Mouse (Mus musculus): ENCODE measurements at regions not wholly inside any gene's neighbourhood (a gene's known extent, or its start where the extent isn't known, plus 50 kb on each side); places are given as distances from the start of the nearest gene placed in this dataset.

- no peak for DNase-seq (ENCODE audit: low spot score in 2 of 2)
Observed at GRCm38 (mm10) chr13:52702201-52702611, 119.2 kb downstream of the Syk start.

GRCm38 (mm10) chr13:52703401-52704164, 120.6 kb downstream of the Syk start:
- no peak for DNase-seq (ENCODE audit: low spot score in 2 of 2)

- no peak for DNase-seq (ENCODE audit: low spot score in 2 of 2)
Observed at GRCm38 (mm10) chr13:52704673-52705072, 121.7 kb downstream of the Syk start.

GRCm38 (mm10) chr13:52709580-52709979, 126.6 kb downstream of the Syk start:
- no peak for DNase-seq (ENCODE audit: low spot score in 2 of 2)

- peak; percentile 65 to 82 for DNase-seq (ENCODE audit: low spot score in 2 of 2)
Observed at GRCm38 (mm10) chr13:52711713-52712369, 128.9 kb downstream of the Syk start.

- DNase-seq (ENCODE audit: low spot score in 2 of 2): peak in 1 of 2 experiments; percentile 27
Observed at GRCm38 (mm10) chr13:52721463-52721862, 138.5 kb downstream of the Syk start.

GRCm38 (mm10) chr13:52722718-52723117, 139.7 kb downstream of the Syk start:
- no peak for DNase-seq (ENCODE audit: low spot score in 2 of 2)

GRCm38 (mm10) chr13:52726043-52726442, 143.1 kb downstream of the Syk start:
- DNase-seq (ENCODE audit: low spot score in 2 of 2): no peak

GRCm38 (mm10) chr13:52726525-52726924, 143.6 kb downstream of the Syk start:
- no peak for DNase-seq (ENCODE audit: low spot score in 2 of 2)

GRCm38 (mm10) chr13:52735453-52735933, 152.5 kb downstream of the Syk start:
- no peak for DNase-seq (ENCODE audit: low spot score in 2 of 2)

GRCm38 (mm10) chr13:52735934-52736523, 153.1 kb downstream of the Syk start:
- DNase-seq (ENCODE audit: low spot score in 2 of 2): no peak

- no peak for DNase-seq (ENCODE audit: low spot score in 2 of 2)
Observed at GRCm38 (mm10) chr13:52738095-52738660, 155.2 kb downstream of the Syk start.

- DNase-seq (ENCODE audit: low spot score in 2 of 2): no peak
Observed at GRCm38 (mm10) chr13:52741371-52741770, 158.4 kb downstream of the Syk start.

GRCm38 (mm10) chr13:52756005-52756404, 173.0 kb downstream of the Syk start:
- no peak for DNase-seq (ENCODE audit: low spot score in 2 of 2)

- no peak for DNase-seq (ENCODE audit: low spot score in 2 of 2)
Observed at GRCm38 (mm10) chr13:52765508-52766181, 163.8 kb downstream of the Auh start.

- no peak for DNase-seq (ENCODE audit: low spot score in 2 of 2)
Observed at GRCm38 (mm10) chr13:52766236-52766635, 163.2 kb downstream of the Auh start.

- DNase-seq (ENCODE audit: low spot score in 2 of 2): no peak
Observed at GRCm38 (mm10) chr13:52769956-52770355, 159.5 kb downstream of the Auh start.

- DNase-seq (ENCODE audit: low spot score in 2 of 2): no peak
Observed at GRCm38 (mm10) chr13:52771518-52771917, 158.0 kb downstream of the Auh start.

- DNase-seq (ENCODE audit: low spot score in 2 of 2): no peak
Observed at GRCm38 (mm10) chr13:52772081-52772480, 157.4 kb downstream of the Auh start.

- peak in 1 of 2 experiments; percentile 17 for DNase-seq (ENCODE audit: low spot score in 2 of 2)
Observed at GRCm38 (mm10) chr13:52777396-52778034, 152.0 kb downstream of the Auh start.

- no peak for DNase-seq (ENCODE audit: low spot score in 2 of 2)
Observed at GRCm38 (mm10) chr13:52778848-52779247, 150.6 kb downstream of the Auh start.
